Mouse (Mus musculus): ENCODE results near the gene Grin1. TPM values are rescaled to one million over a fixed set of nuclear protein-coding genes. Genes with fewer than 3 reads are reported as not detected.

The Grin1 gene
- polyA plus RNA-seq, 1 experiment from 2014 or later: not detected

GRCm38 (mm10) chr2:25356208-25357079 lies 37.5 kb upstream of the Grin1 start, which contains the start of gene Dpp7:
Gene Dpp7, minus strand, starts transcription at chr2:25356359.
- H3K36me3 ChIP-seq (ENCODE audit: control insufficient read depth, insufficient read depth, low read length): peaks cover 33% of the 10 kb centered on the region
- no peaks in the 10 kb centered on the region for H3K27me3 ChIP-seq (ENCODE audit: control insufficient read depth, insufficient read depth, low read length)
- 5% methylated on average over 13 of the region's 13 CpGs for whole genome bisulfite sequencing
- peak; percentile 80 for ATAC-seq (ENCODE audit: insufficient number of reproducible peaks, insufficient read depth, low FRiP score, low read depth)
- peak within 1 kb of the TSS; percentile 83 for H3K4me2 ChIP-seq (ENCODE audit: low read length)
- no peaks in the 10 kb centered on the region for H3K9me3 ChIP-seq (ENCODE audit: control insufficient read depth, low read length)
- no peak within 1 kb of the TSS for H3K27ac ChIP-seq (replicated peaks in 1 of 2; ENCODE audit: control insufficient read depth in 1 of 2, insufficient read depth in 1 of 2, low read depth in 2 of 2, low read length in 2 of 2)
- H3K4me3 ChIP-seq (ENCODE audit: control insufficient read depth in 1 of 2, insufficient read depth in 1 of 2, low read depth in 1 of 2, low read length in 2 of 2): peak within 1 kb of the TSS; percentile 54 to 56
- peaks cover 10 to 14% of the 10 kb centered on the region in 2 experiments for H3K4me1 ChIP-seq (ENCODE audit: control insufficient read depth in 2 of 2, insufficient read depth in 2 of 2, low read length in 2 of 2)
- peak within 1 kb of the TSS; percentile 67 for H3K9ac ChIP-seq (ENCODE audit: low read length)

GRCm38 (mm10) chr2:25355419-25356066 lies 36.6 kb upstream of the Grin1 start:
- peaks cover 42% of the 10 kb centered on the region for H3K36me3 ChIP-seq (ENCODE audit: control insufficient read depth, insufficient read depth, low read length)
- 39% methylated on average over 18 of the region's 18 CpGs for WGBS
- peaks cover 10 to 14% of the 10 kb centered on the region in 2 experiments for H3K4me1 ChIP-seq (ENCODE audit: control insufficient read depth in 2 of 2, insufficient read depth in 2 of 2, low read length in 2 of 2)
- peak; percentile 11; the same call in 1 of the 2 replicates for ATAC-seq (ENCODE audit: insufficient number of reproducible peaks, insufficient read depth, low FRiP score, low read depth)
- peak overlapping the region; percentile 83 for H3K4me2 ChIP-seq (ENCODE audit: low read length)
- H3K4me3 ChIP-seq (ENCODE audit: control insufficient read depth in 1 of 2, insufficient read depth in 1 of 2, low read depth in 1 of 2, low read length in 2 of 2): peak overlapping the region; percentile 54 to 56
- no peak overlapping the region for H3K27ac ChIP-seq (replicated peaks in 1 of 2; ENCODE audit: control insufficient read depth in 1 of 2, insufficient read depth in 1 of 2, low read depth in 2 of 2, low read length in 2 of 2)
- H3K27me3 ChIP-seq (ENCODE audit: control insufficient read depth, insufficient read depth, low read length): no peaks in the 10 kb centered on the region
- peak overlapping the region; percentile 67 for H3K9ac ChIP-seq (ENCODE audit: low read length)
- H3K9me3 ChIP-seq (ENCODE audit: control insufficient read depth, low read length): no peaks in the 10 kb centered on the region

- Histone ChIP-seq H3K4me2 (ENCODE audit: low read length) (no peak overlapping the region), H3K27me3 (ENCODE audit: control insufficient read depth, insufficient read depth, low read length) (no peaks in the 10 kb centered on the region), H3K4me1 (ENCODE audit: control insufficient read depth in 2 of 2, insufficient read depth in 2 of 2, low read length in 2 of 2) (peaks cover 10 to 14% of the 10 kb centered on the region in 2 experiments), H3K4me3 (ENCODE audit: control insufficient read depth in 1 of 2, insufficient read depth in 1 of 2, low read depth in 1 of 2, low read length in 2 of 2) (no peak overlapping the region), H3K9me3 (ENCODE audit: control insufficient read depth, low read length) (no peaks in the 10 kb centered on the region), H3K9ac (ENCODE audit: low read length) (no peak overlapping the region), H3K27ac (replicated peaks in 1 of 2; ENCODE audit: control insufficient read depth in 1 of 2, insufficient read depth in 1 of 2, low read depth in 2 of 2, low read length in 2 of 2) (no peak overlapping the region), H3K36me3 (ENCODE audit: control insufficient read depth, insufficient read depth, low read length) (peaks cover 50% of the 10 kb centered on the region)
- 85% methylated on average over 6 of the region's 6 CpGs for WGBS
- ATAC-seq (ENCODE audit: insufficient number of reproducible peaks, insufficient read depth, low FRiP score, low read depth): no peak
These were observed 35.2 kb upstream of the Grin1 start for GRCm38 (mm10) chr2:25354211-25354610.

- Histone ChIP-seq H3K4me2 (ENCODE audit: low read length) (no peak overlapping the region), H3K27me3 (ENCODE audit: control insufficient read depth, insufficient read depth, low read length) (no peaks in the 10 kb centered on the region), H3K4me3 (ENCODE audit: control insufficient read depth in 1 of 2, insufficient read depth in 1 of 2, low read depth in 1 of 2, low read length in 2 of 2) (no peak overlapping the region), H3K9ac (ENCODE audit: low read length) (no peak overlapping the region), H3K9me3 (ENCODE audit: control insufficient read depth, low read length) (no peaks in the 10 kb centered on the region), H3K36me3 (ENCODE audit: control insufficient read depth, insufficient read depth, low read length) (peaks cover 83% of the 10 kb centered on the region), H3K4me1 (ENCODE audit: control insufficient read depth in 2 of 2, insufficient read depth in 2 of 2, low read length in 2 of 2) (peaks cover 2 to 6% of the 10 kb centered on the region in 2 experiments; a peak in 3 of 4 replicates), H3K27ac (replicated peaks in 1 of 2; ENCODE audit: control insufficient read depth in 1 of 2, insufficient read depth in 1 of 2, low read depth in 2 of 2, low read length in 2 of 2) (no peak overlapping the region)
- no peak for ATAC-seq (ENCODE audit: insufficient number of reproducible peaks, insufficient read depth, low FRiP score, low read depth)
- WGBS: 98% methylated on average over 3 of the region's 3 CpGs
These were observed 31.7 kb upstream of the Grin1 start for GRCm38 (mm10) chr2:25350701-25351100.

- no peak overlapping the region for H3K27ac ChIP-seq (replicated peaks in 1 of 2; ENCODE audit: control insufficient read depth in 1 of 2, insufficient read depth in 1 of 2, low read depth in 2 of 2, low read length in 2 of 2)
- H3K36me3 ChIP-seq (ENCODE audit: control insufficient read depth, insufficient read depth, low read length): peaks cover 95% of the 10 kb centered on the region
- 94% methylated on average over 4 of the region's 4 CpGs for WGBS
- no peak overlapping the region for H3K9ac ChIP-seq (ENCODE audit: low read length)
- no peaks in the 10 kb centered on the region for H3K4me1 ChIP-seq (ENCODE audit: control insufficient read depth in 2 of 2, insufficient read depth in 2 of 2, low read length in 2 of 2)
- no peaks in the 10 kb centered on the region for H3K27me3 ChIP-seq (ENCODE audit: control insufficient read depth, insufficient read depth, low read length)
- H3K4me2 ChIP-seq (ENCODE audit: low read length): no peak overlapping the region
- H3K4me3 ChIP-seq (ENCODE audit: control insufficient read depth in 1 of 2, insufficient read depth in 1 of 2, low read depth in 1 of 2, low read length in 2 of 2): no peak overlapping the region
- H3K9me3 ChIP-seq (ENCODE audit: control insufficient read depth, low read length): no peaks in the 10 kb centered on the region
- no peak for ATAC-seq (ENCODE audit: insufficient number of reproducible peaks, insufficient read depth, low FRiP score, low read depth)
These were observed 30.5 kb upstream of the Grin1 start for GRCm38 (mm10) chr2:25349499-25349898.

- ATAC-seq (ENCODE audit: insufficient number of reproducible peaks, insufficient read depth, low FRiP score, low read depth): no peak
- Histone ChIP-seq H3K27me3 (ENCODE audit: control insufficient read depth, insufficient read depth, low read length) (no peaks in the 10 kb centered on the region), H3K36me3 (ENCODE audit: control insufficient read depth, insufficient read depth, low read length) (peaks cover 98% of the 10 kb centered on the region), H3K4me2 (ENCODE audit: low read length) (no peak overlapping the region), H3K27ac (replicated peaks in 1 of 2; ENCODE audit: control insufficient read depth in 1 of 2, insufficient read depth in 1 of 2, low read depth in 2 of 2, low read length in 2 of 2) (no peak overlapping the region), H3K9me3 (ENCODE audit: control insufficient read depth, low read length) (no peaks in the 10 kb centered on the region), H3K4me3 (ENCODE audit: control insufficient read depth in 1 of 2, insufficient read depth in 1 of 2, low read depth in 1 of 2, low read length in 2 of 2) (no peak overlapping the region), H3K4me1 (ENCODE audit: control insufficient read depth in 2 of 2, insufficient read depth in 2 of 2, low read length in 2 of 2) (no peaks in the 10 kb centered on the region), H3K9ac (ENCODE audit: low read length) (no peak overlapping the region)
- 85% methylated on average over 7 of the region's 7 CpGs for WGBS
These were observed 29.2 kb upstream of the Grin1 start for GRCm38 (mm10) chr2:25348162-25348561.

- ATAC-seq (ENCODE audit: insufficient number of reproducible peaks, insufficient read depth, low FRiP score, low read depth): no peak
- 89% methylated on average over 6 of the region's 6 CpGs for WGBS
- Histone ChIP-seq H3K36me3 (ENCODE audit: control insufficient read depth, insufficient read depth, low read length) (peaks cover 93% of the 10 kb centered on the region), H3K27me3 (ENCODE audit: control insufficient read depth, insufficient read depth, low read length) (no peaks in the 10 kb centered on the region), H3K27ac (replicated peaks in 1 of 2; ENCODE audit: control insufficient read depth in 1 of 2, insufficient read depth in 1 of 2, low read depth in 2 of 2, low read length in 2 of 2) (no peak overlapping the region), H3K4me3 (ENCODE audit: control insufficient read depth in 1 of 2, insufficient read depth in 1 of 2, low read depth in 1 of 2, low read length in 2 of 2) (no peak overlapping the region), H3K4me2 (ENCODE audit: low read length) (no peak overlapping the region), H3K4me1 (ENCODE audit: control insufficient read depth in 2 of 2, insufficient read depth in 2 of 2, low read length in 2 of 2) (peaks cover 0 to 3% of the 10 kb centered on the region in 2 experiments; a peak in 2 of 4 replicates), H3K9ac (ENCODE audit: low read length) (no peak overlapping the region), H3K9me3 (ENCODE audit: control insufficient read depth, low read length) (no peaks in the 10 kb centered on the region)
These were observed 19.3 kb upstream of the Grin1 start for GRCm38 (mm10) chr2:25338303-25338702.

All from heart, embryonic 14.5 days (tissue).